8 mouse cellular contexts compared by ENCODE assay signal in the genomic region with DNA sequence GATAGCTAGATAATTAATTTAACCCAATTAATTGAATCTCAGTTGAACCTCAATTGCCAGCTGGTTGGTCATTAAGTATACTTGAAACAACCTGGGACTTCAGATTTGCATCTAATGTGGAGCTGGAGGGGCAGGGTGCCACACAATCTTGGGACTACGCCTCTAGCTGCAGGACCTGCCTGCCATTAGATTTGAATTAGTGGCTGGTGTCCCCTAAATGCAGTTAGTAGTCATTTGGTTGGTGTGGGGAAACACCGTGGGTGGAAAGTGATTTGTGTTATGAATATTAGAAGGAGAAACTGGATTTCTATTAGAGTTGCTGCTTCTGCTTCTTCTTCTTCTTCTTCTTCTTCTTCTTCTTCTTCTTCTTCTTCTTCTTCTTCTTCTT. TPM values are rescaled to one million over a fixed set of nuclear protein-coding genes. Genes with fewer than 3 reads are reported as not detected.
DNase-seq lines count a peak whose midpoint lies in the region; ATAC-seq and TF ChIP-seq lines count a peak whose summit lies in the region.

No protein-coding gene starts in this region.

- TF ChIP-seq POLR2A in heart, adult 2 months (IDR thresholded peaks at IDR 0.05; ENCODE audit: insufficient read depth, low read depth, low read length) = no peak

- no peaks in the 10 kb centered on the region; the same call in 1 of the 2 replicates for H3K4me1 ChIP-seq in heart, adult 2 months (ENCODE audit: control insufficient read depth, insufficient read depth, low read length)
- peaks cover 16% of the 10 kb centered on the region for H3K4me1 ChIP-seq in G1E (ENCODE audit: insufficient read depth, low read depth, low read length)
- 0 out of 2 replicates have a peak, but pooled peaks cover 6% of the 10 kb centered on the region for H3K4me1 ChIP-seq in forebrain, postnatal 0 days (ENCODE audit: insufficient read depth)
- H3K4me1 ChIP-seq in liver, postnatal 0 days (ENCODE audit: insufficient read depth) = peaks cover 4% of the 10 kb centered on the region

- no peaks in the 10 kb centered on the region for H3K27me3 ChIP-seq in heart, adult 2 months (ENCODE audit: control insufficient read depth, insufficient read depth, low read length)
- H3K27me3 ChIP-seq in G1E (ENCODE audit: insufficient read depth, low read length) = no peaks in the 10 kb centered on the region
- no peaks in the 10 kb centered on the region for H3K27me3 ChIP-seq in forebrain, postnatal 0 days (ENCODE audit: insufficient read depth, low read length)
- no peaks in the 10 kb centered on the region for H3K27me3 ChIP-seq in liver, postnatal 0 days (ENCODE audit: insufficient read depth, low read length)

- H3K36me3 ChIP-seq in heart, adult 2 months (ENCODE audit: control insufficient read depth, insufficient read depth, low read length) = peaks cover 4% of the 10 kb centered on the region
- peaks cover 2% of the 10 kb centered on the region for H3K36me3 ChIP-seq in G1E (replicated peaks)
- H3K36me3 ChIP-seq in forebrain, postnatal 0 days (ENCODE audit: insufficient read depth) = no peaks in the 10 kb centered on the region
- H3K36me3 ChIP-seq in liver, postnatal 0 days (replicated peaks; ENCODE audit: insufficient read depth, low read length) = no peaks in the 10 kb centered on the region

- no peak overlapping the region for H3K9ac ChIP-seq in heart, adult 2 months (ENCODE audit: low read depth, low read length)
- H3K9ac ChIP-seq in forebrain, postnatal 0 days = peak overlapping the region; percentile 90
- H3K9ac ChIP-seq in liver, postnatal 0 days (replicated peaks) = no peak overlapping the region

- H3K79me2 ChIP-seq in heart, adult 2 months (replicated peaks; ENCODE audit: control insufficient read depth, insufficient read depth, low read length) = no peaks in the 10 kb centered on the region

- no peak for TF ChIP-seq CTCF in heart, adult 2 months (IDR thresholded peaks at IDR 0.05)
- no peak for TF ChIP-seq CTCF in G1E (IDR thresholded peaks at IDR 0.05; ENCODE audit: low read depth, low read length)
- TF ChIP-seq CTCF in forebrain, postnatal 0 days (IDR thresholded peaks at IDR 0.05; ENCODE audit: low read depth) = no peak
- TF ChIP-seq CTCF in liver, postnatal 0 days (IDR thresholded peaks at IDR 0.05; ENCODE audit: low read depth) = no peak

- no peaks in the 10 kb centered on the region for H3K9me3 ChIP-seq in G1E (replicated peaks)
- no peaks in the 10 kb centered on the region for H3K9me3 ChIP-seq in forebrain, postnatal 0 days (ENCODE audit: low read length)
- no peaks in the 10 kb centered on the region for H3K9me3 ChIP-seq in liver, postnatal 0 days (ENCODE audit: low read length)

- no peak for ATAC-seq in G1E (ENCODE audit: extremely low read depth, insufficient number of reproducible peaks, low FRiP score, poor library complexity, severe bottlenecking)
- ATAC-seq in forebrain, postnatal 0 days = no peak
- ATAC-seq in liver, postnatal 0 days = no peak
- ATAC-seq in megakaryocyte progenitor cell, adult 5-6 weeks (replicated peaks; ENCODE audit: poor library complexity) = no peak

- DNase-seq in heart, adult 2 months = no peak
- no peak for DNase-seq in heart, postnatal 4 days
- DNase-seq in G1E (ENCODE audit: low spot score) = no peak
- no peak for DNase-seq in forebrain, postnatal 0 days
- DNase-seq in liver, postnatal 0 days = no peak
- no peak for DNase-seq in adipocyte (ENCODE audit: low spot score)
- no peak for DNase-seq in layer of hippocampus, adult 8-10 months (ENCODE audit: low spot score in 2 of 2)

- peak overlapping the region; percentile 55 for H3K4me2 ChIP-seq in forebrain, postnatal 0 days (ENCODE audit: low read depth)
- peak overlapping the region; percentile 84 for H3K4me2 ChIP-seq in liver, postnatal 0 days (ENCODE audit: low read depth, low read length)

- TF ChIP-seq EP300 in heart, adult 2 months (IDR thresholded peaks at IDR 0.05; ENCODE audit: insufficient read depth, low read depth, low read length) = no peak
- TF ChIP-seq EP300 in liver, postnatal 0 days (IDR thresholded peaks at IDR 0.05; ENCODE audit: low read depth) = no peak

- H3K4me3 ChIP-seq in heart, adult 2 months = peak overlapping the region; percentile 73
- H3K4me3 ChIP-seq in G1E (ENCODE audit: low read depth, low read length) = peak overlapping the region; percentile 90
- peak overlapping the region; percentile 73 for H3K4me3 ChIP-seq in forebrain, postnatal 0 days (ENCODE audit: low read depth, low read length)
- H3K4me3 ChIP-seq in liver, postnatal 0 days (ENCODE audit: low read depth, low read length) = peak overlapping the region; percentile 97

- peak overlapping the region; percentile 90 for H3K27ac ChIP-seq in heart, adult 2 months
- H3K27ac ChIP-seq in forebrain, postnatal 0 days (ENCODE audit: low read depth, low read length) = no peak overlapping the region; the same call in 1 of the 2 replicates
- no peak overlapping the region for H3K27ac ChIP-seq in liver, postnatal 0 days (ENCODE audit: low read depth)

- WGBS in heart, adult 2 months = 82% methylated on average over 2 of the region's 2 CpGs
- 93% methylated on average over 2 of the region's 2 CpGs for WGBS in forebrain, postnatal 0 days
- 85% methylated on average over 2 of the region's 2 CpGs for WGBS in liver, postnatal 0 days (ENCODE audit: insufficient replicate concordance)

- intact Hi-C loops in heart, adult 2 months (cut with DNase I) = loop anchor here (1.0 to 10.0 kb wide), 3 partner anchors 80 to 793 kb away; a partner anchor contains a TSS

RNA-seq across cellular contexts. Expression of a gene that starts 0.5 kb away (rescaled TPM):
- 10 to 100 TPM; 25.5 to 30.6 TPM for total RNA-seq in heart, adult 2 months (2021)
- 3.3 and 10.0 TPM in 2 replicates for polyA plus RNA-seq in heart, adult 2 months (2012; rRNA removed)
- 10 to 100 TPM; 28.4 to 28.6 TPM for total RNA-seq in heart, postnatal 4 days (2021)
- total RNA-seq in G1E (2014; fragmentation: Nextera tagmentation) = 49.7 and 57.1 TPM in 2 replicates
- 40.4 and 41.1 TPM in 2 replicates for total RNA-seq in G1E (2017)
- 11.2 and 12.6 TPM in 2 replicates for polyA plus RNA-seq in G1E (2012)
- total RNA-seq in forebrain, postnatal 0 days (2014; rRNA removed) = 21.4 and 24.8 TPM in 2 replicates
- 18.2 and 19.8 TPM in 2 replicates for polyA plus RNA-seq in forebrain, postnatal 0 days (2015; fragmentation: Nextera tagmentation; extraction: Ambion mirVana)
- 10.0 and 10.5 TPM in 2 replicates for polyA plus RNA-seq in liver, postnatal 0 days (2015; fragmentation: Nextera tagmentation; extraction: Ambion mirVana)
- 47.2 and 51.2 TPM in 2 replicates for total RNA-seq in megakaryocyte progenitor cell, adult 5-6 weeks (2015)
- total RNA-seq in megakaryocyte progenitor cell, adult 5-6 weeks (2017) = 22.5 and 33.8 TPM in 2 replicates
- total RNA-seq in layer of hippocampus, adult 8-10 months (2022) = 10 to 100 TPM; 16.3 to 29.9 (median 22.3) TPM
